Mouse (Mus musculus): Measurements from ENCODE around the gene S100a10. TPM values are rescaled to one million over a fixed set of nuclear protein-coding genes. Genes with fewer than 3 reads are reported as not detected.
A peak's percentile ranks its signal among the peaks of the same experiment; 100 is the strongest.

Gene S100a10
- polyA plus RNA-seq, 1 experiment from 2014 or later = 157 TPM

GRCm38 (mm10) chr3:93547749-93548540, 6.9 kb upstream of the S100a10 start:
- Histone ChIP-seq H3K4me2 (no peak overlapping the region), H3K27me3 (no peaks in the 10 kb centered on the region), H3K9me3 (no peaks in the 10 kb centered on the region), H3K4me3 (replicated peaks) (no peak overlapping the region), H3K9ac (replicated peaks) (no peak overlapping the region), H3K27ac (no peak overlapping the region), H3K36me3 (no peaks in the 10 kb centered on the region), H3K4me1 (replicated peaks) (no peaks in the 10 kb centered on the region)
- no peak for ATAC-seq (ENCODE audit: insufficient number of reproducible peaks, insufficient read depth, low FRiP score, low TSS enrichment, low read depth)
- WGBS = 76% methylated on average over 20 of the region's 20 CpGs

DNA sequence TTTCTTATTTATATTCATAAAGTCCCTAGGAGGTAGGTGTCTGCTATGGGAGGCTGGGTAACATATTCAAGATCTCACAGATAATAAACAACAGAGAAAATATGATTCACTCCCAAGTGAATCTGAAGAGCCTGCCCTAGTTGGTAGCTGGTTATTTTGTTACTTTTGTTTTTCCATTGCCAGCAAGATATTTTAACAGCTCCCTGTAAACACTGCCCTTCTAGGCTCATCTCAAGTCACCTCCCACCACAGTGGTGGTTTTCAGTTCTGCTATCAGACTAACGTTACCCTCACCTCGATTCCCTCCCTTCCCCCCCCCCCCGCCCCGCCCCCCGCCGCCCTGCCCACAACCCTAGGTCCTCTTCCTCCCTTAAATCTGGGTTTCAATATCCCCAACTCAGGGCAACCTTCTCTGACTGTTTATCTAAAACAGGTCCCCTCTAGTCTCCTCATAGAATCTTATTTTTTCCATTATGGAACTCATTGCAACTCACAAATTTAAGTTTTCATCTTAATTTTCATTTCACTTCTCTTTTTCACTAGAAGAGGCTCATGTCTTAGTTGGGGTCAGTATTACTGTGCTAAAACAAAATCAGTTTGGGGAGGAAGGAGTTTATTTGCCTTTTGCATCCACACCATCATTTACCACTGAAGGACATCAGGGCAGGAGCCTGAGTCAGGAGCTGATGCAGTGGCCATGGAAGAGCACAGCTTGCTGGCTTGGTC, 6.2 kb upstream of the S100a10 start:
- Histone ChIP-seq H3K4me1 (replicated peaks) (no peaks in the 10 kb centered on the region), H3K4me2 (no peak overlapping the region), H3K9me3 (no peaks in the 10 kb centered on the region), H3K4me3 (replicated peaks) (no peak overlapping the region), H3K27ac (no peak overlapping the region), H3K36me3 (no peaks in the 10 kb centered on the region), H3K9ac (replicated peaks) (no peak overlapping the region), H3K27me3 (no peaks in the 10 kb centered on the region)
- WGBS = 77% methylated on average over 5 of the region's 6 CpGs
- ATAC-seq (ENCODE audit: insufficient number of reproducible peaks, insufficient read depth, low FRiP score, low TSS enrichment, low read depth) = no peak

- Histone ChIP-seq H3K9me3 (no peaks in the 10 kb centered on the region), H3K27ac (no peak overlapping the region), H3K36me3 (no peaks in the 10 kb centered on the region), H3K9ac (replicated peaks) (no peak overlapping the region), H3K27me3 (no peaks in the 10 kb centered on the region), H3K4me1 (replicated peaks) (no peaks in the 10 kb centered on the region; the same call in 1 of the 2 replicates), H3K4me2 (no peak overlapping the region), H3K4me3 (replicated peaks) (no peak overlapping the region)
- no peak for ATAC-seq (ENCODE audit: insufficient number of reproducible peaks, insufficient read depth, low FRiP score, low TSS enrichment, low read depth)
- 85% methylated on average over 4 of the region's 4 CpGs for WGBS
Measured at GRCm38 (mm10) chr3:93549986-93550385, 4.9 kb upstream of the S100a10 start.

DNA sequence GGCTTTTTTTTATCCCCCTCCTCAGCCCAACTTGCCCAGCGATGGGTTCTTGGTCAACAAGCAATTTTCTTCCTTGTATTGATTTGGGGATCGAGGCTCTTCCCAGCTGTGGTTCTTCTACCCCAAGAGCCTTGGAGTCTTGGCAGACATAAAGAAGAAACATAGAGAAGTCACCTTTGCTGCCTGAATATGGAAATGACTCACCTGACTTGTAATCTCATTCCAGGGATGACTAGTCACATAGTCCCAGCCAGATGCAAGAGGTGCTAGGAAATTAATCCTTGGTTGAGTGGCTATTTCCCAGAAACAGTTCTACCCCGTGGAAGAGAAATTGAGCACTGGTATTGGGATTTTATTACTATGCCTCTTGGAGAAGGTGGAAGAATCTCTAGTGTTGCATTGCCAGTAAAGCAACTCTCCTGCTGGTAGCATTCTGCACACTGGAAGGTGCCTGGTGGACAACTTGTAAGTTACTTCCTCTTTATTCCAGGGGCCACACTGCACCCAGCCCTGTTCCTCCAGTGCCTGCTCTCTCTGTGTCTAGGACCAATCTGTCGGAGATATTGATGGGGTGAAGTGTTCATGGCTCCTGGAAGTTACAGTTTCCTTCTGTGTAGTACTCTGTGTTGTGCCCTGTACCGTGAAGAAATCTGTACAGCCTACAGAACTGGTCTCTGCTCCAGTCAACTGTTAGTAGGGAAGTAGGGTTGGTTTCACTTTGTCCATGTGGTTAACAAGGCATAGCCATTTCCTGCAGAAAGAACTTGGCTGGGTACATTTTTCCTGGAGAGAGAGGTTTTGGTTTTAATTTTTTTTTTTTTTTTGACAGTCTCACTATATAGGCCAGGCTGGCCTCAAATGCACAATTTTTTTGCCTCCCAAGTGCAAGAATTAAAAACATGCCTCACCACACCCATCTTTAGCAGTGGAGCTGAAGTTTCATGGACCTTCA, 2.7 kb upstream of the S100a10 start:
- H3K27ac ChIP-seq = no peak overlapping the region
- no peak overlapping the region for H3K4me3 ChIP-seq (replicated peaks)
- ATAC-seq (ENCODE audit: insufficient number of reproducible peaks, insufficient read depth, low FRiP score, low TSS enrichment, low read depth) = no peak

GRCm38 (mm10) chr3:93553311-93553710, 1.6 kb upstream of the S100a10 start:
- Histone ChIP-seq H3K4me3 (replicated peaks) (no peak overlapping the region), H3K36me3 (no peaks in the 10 kb centered on the region), H3K27me3 (no peaks in the 10 kb centered on the region), H3K27ac (no peak overlapping the region), H3K9me3 (no peaks in the 10 kb centered on the region), H3K9ac (replicated peaks) (no peak overlapping the region), H3K4me1 (replicated peaks) (peaks cover 11% of the 10 kb centered on the region; the same call in 1 of the 2 replicates), H3K4me2 (no peak overlapping the region)
- WGBS = 93% methylated on average over 2 of the region's 2 CpGs
- ATAC-seq (ENCODE audit: insufficient number of reproducible peaks, insufficient read depth, low FRiP score, low TSS enrichment, low read depth) = no peak

More for the DNA sequence above, 2.7 kb upstream of the S100a10 start:
- Histone ChIP-seq H3K36me3 (no peaks in the 10 kb centered on the region), H3K9ac (replicated peaks) (no peak overlapping the region), H3K4me1 (replicated peaks) (peaks cover 11% of the 10 kb centered on the region; the same call in 1 of the 2 replicates), H3K27me3 (no peaks in the 10 kb centered on the region), H3K9me3 (no peaks in the 10 kb centered on the region), H3K4me2 (no peak overlapping the region)
- 77% methylated on average over 5 of the region's 5 CpGs for WGBS

DNA sequence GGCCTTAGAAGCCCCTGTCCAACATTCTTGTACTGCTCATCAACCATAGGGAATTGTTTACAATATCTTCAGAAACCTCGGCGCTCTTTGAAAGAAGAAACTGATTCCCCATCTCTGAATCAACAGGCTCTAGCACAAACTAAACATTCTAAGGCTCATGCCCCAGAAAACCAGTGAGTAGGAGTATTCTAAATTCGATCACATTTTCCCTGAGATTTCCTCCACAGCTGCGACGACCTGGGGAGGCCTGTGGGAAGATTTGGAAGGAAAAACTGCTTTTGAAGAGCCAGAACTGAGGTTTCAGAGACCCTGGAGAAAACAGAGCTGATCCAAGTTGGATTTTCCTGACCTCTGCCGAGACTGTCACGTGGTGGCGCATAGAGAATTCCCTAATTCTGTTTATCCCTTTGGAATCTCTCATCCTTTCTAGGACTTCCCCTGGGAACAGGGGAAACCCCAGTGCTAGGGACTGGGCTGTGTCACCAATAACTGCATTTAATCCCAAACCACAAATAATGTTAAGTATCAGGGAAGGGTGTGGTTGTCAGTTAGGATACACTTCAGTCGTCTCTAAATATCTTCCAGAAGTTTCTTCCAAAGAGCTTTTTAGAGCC, 1.0 kb upstream of the S100a10 start:
- no peak overlapping the region for H3K4me2 ChIP-seq
- no peaks in the 10 kb centered on the region for H3K27me3 ChIP-seq
- H3K4me3 ChIP-seq (replicated peaks) = no peak overlapping the region
- no peak overlapping the region for H3K9ac ChIP-seq (replicated peaks)
- H3K9me3 ChIP-seq = no peaks in the 10 kb centered on the region
- ATAC-seq (ENCODE audit: insufficient number of reproducible peaks, insufficient read depth, low FRiP score, low TSS enrichment, low read depth) = no peak
- H3K4me1 ChIP-seq (replicated peaks) = peaks cover 11% of the 10 kb centered on the region; the same call in 1 of the 2 replicates
- H3K36me3 ChIP-seq = no peaks in the 10 kb centered on the region
- H3K27ac ChIP-seq = no peak overlapping the region
- 67% methylated on average over 9 of the region's 9 CpGs for WGBS

GRCm38 (mm10) chr3:93554379-93554980, 400 bp upstream of the S100a10 start:
- no peaks in the 10 kb centered on the region for H3K27me3 ChIP-seq
- peak overlapping the region; percentile 85 for H3K4me2 ChIP-seq
- 19% methylated on average over 13 of the region's 13 CpGs for WGBS
- peak; percentile 29; the same call in 1 of the 2 replicates for ATAC-seq (ENCODE audit: insufficient number of reproducible peaks, insufficient read depth, low FRiP score, low TSS enrichment, low read depth)
- no peaks in the 10 kb centered on the region for H3K9me3 ChIP-seq
- H3K4me1 ChIP-seq (replicated peaks) = peaks cover 11% of the 10 kb centered on the region; the same call in 1 of the 2 replicates
- H3K4me3 ChIP-seq (replicated peaks) = peak overlapping the region; percentile 63
- H3K9ac ChIP-seq (replicated peaks) = peak overlapping the region; percentile 77
- H3K36me3 ChIP-seq = no peaks in the 10 kb centered on the region
- H3K27ac ChIP-seq = no peak overlapping the region; the same call in 1 of the 2 replicates

DNA sequence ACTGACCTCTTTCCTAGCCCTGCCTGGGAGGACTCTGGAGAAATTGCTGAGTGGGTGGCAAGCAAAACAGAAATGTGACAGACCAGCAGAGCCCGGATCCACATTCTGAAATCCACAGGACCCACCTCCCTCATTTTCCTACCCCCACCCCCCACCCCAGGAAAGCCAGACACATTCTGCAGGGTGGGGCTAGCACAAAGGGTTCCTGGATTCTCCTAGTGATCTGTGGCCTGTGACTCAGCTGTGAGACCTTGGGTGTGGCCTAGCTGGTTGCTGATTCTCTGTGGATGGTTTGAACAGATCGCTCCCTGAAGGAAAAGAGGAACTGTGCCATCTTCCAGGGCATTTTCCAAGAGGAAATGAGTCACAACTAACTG, 986 bp downstream of the S100a10 start:
- H3K9me3 ChIP-seq = no peaks in the 10 kb centered on the region
- H3K27me3 ChIP-seq = no peaks in the 10 kb centered on the region
- no peak overlapping the region for H3K9ac ChIP-seq (replicated peaks)
- H3K4me2 ChIP-seq = peak overlapping the region; percentile 85
- peak overlapping the region; percentile 75; the same call in 1 of the 2 replicates for H3K27ac ChIP-seq
- peak overlapping the region; percentile 63 for H3K4me3 ChIP-seq (replicated peaks)
- 37% methylated on average over 2 of the region's 2 CpGs for WGBS
- no peak for ATAC-seq (ENCODE audit: insufficient number of reproducible peaks, insufficient read depth, low FRiP score, low TSS enrichment, low read depth)
- H3K4me1 ChIP-seq (replicated peaks) = peaks cover 11% of the 10 kb centered on the region; the same call in 1 of the 2 replicates
- H3K36me3 ChIP-seq = no peaks in the 10 kb centered on the region

DNA sequence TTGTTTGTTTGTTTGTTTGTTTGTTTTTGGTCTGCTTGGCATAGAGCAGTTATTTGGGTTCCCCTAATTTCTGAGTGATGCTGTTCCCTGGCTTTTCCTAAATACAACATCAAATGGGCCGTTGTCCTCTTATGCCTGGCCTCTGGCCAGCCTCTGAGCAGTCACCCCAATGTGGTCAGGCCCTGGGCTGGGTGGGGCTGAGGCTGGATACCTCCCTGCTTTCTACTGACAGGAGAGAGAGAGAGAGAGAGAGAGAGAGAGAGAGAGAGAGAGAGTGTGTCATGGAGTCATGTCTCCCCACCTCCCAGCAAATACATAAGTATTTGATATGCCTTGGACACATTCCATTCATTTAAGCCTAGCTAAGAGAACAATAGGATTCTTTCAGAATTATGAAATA, 1.7 kb downstream of the S100a10 start:
- Histone ChIP-seq H3K9me3 (no peaks in the 10 kb centered on the region), H3K9ac (replicated peaks) (no peak overlapping the region), H3K4me3 (replicated peaks) (no peak overlapping the region), H3K4me2 (peak overlapping the region; percentile 85), H3K27ac (no peak overlapping the region), H3K27me3 (no peaks in the 10 kb centered on the region), H3K4me1 (replicated peaks) (peaks cover 11% of the 10 kb centered on the region; the same call in 1 of the 2 replicates), H3K36me3 (peaks cover 7% of the 10 kb centered on the region)
- WGBS = 86% methylated on average over 1 of the region's 1 CpGs
- ATAC-seq (ENCODE audit: insufficient number of reproducible peaks, insufficient read depth, low FRiP score, low TSS enrichment, low read depth) = no peak

- Histone ChIP-seq H3K4me1 (replicated peaks) (peaks cover 11% of the 10 kb centered on the region; the same call in 1 of the 2 replicates), H3K27me3 (no peaks in the 10 kb centered on the region), H3K9ac (replicated peaks) (no peak overlapping the region), H3K4me3 (replicated peaks) (no peak overlapping the region), H3K27ac (no peak overlapping the region), H3K4me2 (no peak overlapping the region), H3K36me3 (peaks cover 15% of the 10 kb centered on the region), H3K9me3 (no peaks in the 10 kb centered on the region)
- WGBS = 65% methylated on average over 4 of the region's 4 CpGs
- no peak for ATAC-seq (ENCODE audit: insufficient number of reproducible peaks, insufficient read depth, low FRiP score, low TSS enrichment, low read depth)
Measured at GRCm38 (mm10) chr3:93557471-93557870, 2.6 kb downstream of the S100a10 start.
